ENCODE assay signal across 20 mouse cellular contexts in genomic region chr6:106466267-106467029, GRCm38 (mm10).
DNase-seq lines count a peak whose midpoint lies in the region; ATAC-seq and TF ChIP-seq lines count a peak whose summit lies in the region.
"Had no signal": no experiment of that assay in that cellular context is flagged by ENCODE, and none has a peak within 500 bp of the region (broad histone marks: within the 10 kb centered on the region; RNA-seq: fewer than 3 reads in every experiment).

No protein-coding gene starts in this region.

- H3K27me3 ChIP-seq in lung, embryonic 14.5 days (ENCODE audit: insufficient read depth, low read length): no peaks in the 10 kb centered on the region
- no peaks in the 10 kb centered on the region for H3K27me3 ChIP-seq in forebrain, embryonic 13.5 days
- no peaks in the 10 kb centered on the region for H3K27me3 ChIP-seq in hindbrain, embryonic 14.5 days (ENCODE audit: control insufficient read depth, insufficient read depth, low read length)
- H3K27me3 ChIP-seq in midbrain, postnatal 0 days (ENCODE audit: insufficient read depth, low read length): no peaks in the 10 kb centered on the region
- H3K27me3 ChIP-seq: hindbrain, embryonic 15.5 days had no signal

- 45% methylated on average over 5 of the region's 5 CpGs for WGBS in lung, embryonic 14.5 days
- WGBS in forebrain, embryonic 13.5 days: 17% methylated on average over 5 of the region's 5 CpGs
- 42% methylated on average over 5 of the region's 5 CpGs for WGBS in hindbrain, embryonic 14.5 days
- 27% methylated on average over 5 of the region's 5 CpGs for WGBS in midbrain, postnatal 0 days

- no peak overlapping the region for H3K4me2 ChIP-seq in lung, embryonic 14.5 days
- H3K4me2 ChIP-seq in forebrain, embryonic 13.5 days: peak overlapping the region; percentile 33
- H3K4me2 ChIP-seq in hindbrain, embryonic 14.5 days (replicated peaks): no peak overlapping the region
- H3K4me2 ChIP-seq in midbrain, postnatal 0 days (ENCODE audit: low read depth, low read length, poor library complexity, severe bottlenecking): no peak overlapping the region
- H3K4me2 ChIP-seq: hindbrain, embryonic 15.5 days had no signal

- TF ChIP-seq CTCF in lung, embryonic 14.5 days (IDR thresholded peaks at IDR 0.05; ENCODE audit: low read depth): no peak
- TF ChIP-seq CTCF in midbrain, postnatal 0 days (IDR thresholded peaks at IDR 0.05): no peak

- no peak overlapping the region for H3K4me3 ChIP-seq in lung, embryonic 14.5 days (ENCODE audit: low read depth, low read length)
- no peak overlapping the region for H3K4me3 ChIP-seq in forebrain, embryonic 13.5 days
- no peak overlapping the region for H3K4me3 ChIP-seq in hindbrain, embryonic 14.5 days (replicated peaks; ENCODE audit: low read length)
- no peak overlapping the region for H3K4me3 ChIP-seq in midbrain, postnatal 0 days (ENCODE audit: low read depth, low read length)
- H3K4me3 ChIP-seq: heart, adult 2 months; hindbrain, embryonic 15.5 days; left cerebral cortex, adult 2 months had no signal

- no peak overlapping the region for H3K9ac ChIP-seq in lung, embryonic 14.5 days
- H3K9ac ChIP-seq in forebrain, embryonic 13.5 days: no peak overlapping the region
- no peak overlapping the region for H3K9ac ChIP-seq in hindbrain, embryonic 14.5 days
- H3K9ac ChIP-seq in midbrain, postnatal 0 days (replicated peaks; ENCODE audit: low read length, poor library complexity, severe bottlenecking): no peak overlapping the region
- H3K9ac ChIP-seq: hindbrain, embryonic 15.5 days had no signal

- H3K9me3 ChIP-seq in lung, embryonic 14.5 days (ENCODE audit: low read depth, low read length): no peaks in the 10 kb centered on the region
- H3K9me3 ChIP-seq in forebrain, embryonic 13.5 days (replicated peaks): no peaks in the 10 kb centered on the region
- no peaks in the 10 kb centered on the region for H3K9me3 ChIP-seq in hindbrain, embryonic 14.5 days (ENCODE audit: control insufficient read depth, low read length)
- H3K9me3 ChIP-seq in midbrain, postnatal 0 days (ENCODE audit: low read length): no peaks in the 10 kb centered on the region
- H3K9me3 ChIP-seq: hindbrain, embryonic 15.5 days had no signal

- no peak for ATAC-seq in lung, embryonic 14.5 days (ENCODE audit: insufficient read depth)
- ATAC-seq in forebrain, embryonic 13.5 days: peak; percentile 95
- ATAC-seq in hindbrain, embryonic 14.5 days (ENCODE audit: low FRiP score): no peak
- ATAC-seq in midbrain, postnatal 0 days (ENCODE audit: low FRiP score): no peak
- no peak for ATAC-seq in CD4-positive, CD25-positive, alpha-beta regulatory T cell, adult 4 months
- no peak for ATAC-seq in inflammation-experienced regulatory T-cells, adult 6 months

- no peak overlapping the region for H3K27ac ChIP-seq in lung, embryonic 14.5 days (ENCODE audit: low read depth)
- H3K27ac ChIP-seq in forebrain, embryonic 13.5 days: peak overlapping the region; percentile 20
- peak overlapping the region; percentile 67 for H3K27ac ChIP-seq in hindbrain, embryonic 14.5 days
- peak overlapping the region; percentile 43; the same call in 1 of the 2 replicates for H3K27ac ChIP-seq in midbrain, postnatal 0 days (ENCODE audit: low read depth, low read length)
- H3K27ac ChIP-seq: heart, adult 2 months; hindbrain, embryonic 15.5 days; left cerebral cortex, adult 2 months had no signal

- peak; percentile 20 for DNase-seq in lung, embryonic 14.5 days
- DNase-seq in lung, adult 18-20 months: no peak
- DNase-seq in hindbrain, embryonic 14.5 days (ENCODE audit: low spot score): no peak
- peak; percentile 8 for DNase-seq in midbrain, postnatal 0 days (ENCODE audit: low spot score)
- no peak for DNase-seq in kidney, adult 8-10 months
- DNase-seq: B cell, adult 2 months; cerebellum, adult 9-11 months; gastrocnemius, postnatal 10 days; heart, adult 2 months; kidney, adult 18-20 months; kidney, postnatal 14 days; left cerebral cortex, postnatal 4 days; liver; lung, postnatal 14 days; thymus, postnatal 14 days had no signal

- no peaks in the 10 kb centered on the region for H3K4me1 ChIP-seq in lung, embryonic 14.5 days (ENCODE audit: insufficient read depth)
- H3K4me1 ChIP-seq in forebrain, embryonic 13.5 days: peaks cover 6% of the 10 kb centered on the region
- H3K4me1 ChIP-seq in hindbrain, embryonic 14.5 days (replicated peaks; ENCODE audit: control insufficient read depth, insufficient read depth, low read length): 0 out of 2 replicates have a peak, but pooled peaks cover 6% of the 10 kb centered on the region
- 0 out of 2 replicates have a peak, but pooled peaks cover 3% of the 10 kb centered on the region for H3K4me1 ChIP-seq in midbrain, postnatal 0 days (ENCODE audit: insufficient read depth, low read length)

- H3K36me3 ChIP-seq in lung, embryonic 14.5 days (ENCODE audit: insufficient read depth): no peaks in the 10 kb centered on the region
- no peaks in the 10 kb centered on the region for H3K36me3 ChIP-seq in forebrain, embryonic 13.5 days (ENCODE audit: poor library complexity, severe bottlenecking)
- H3K36me3 ChIP-seq in hindbrain, embryonic 14.5 days (replicated peaks; ENCODE audit: control insufficient read depth, insufficient read depth): no peaks in the 10 kb centered on the region
- no peaks in the 10 kb centered on the region for H3K36me3 ChIP-seq in midbrain, postnatal 0 days (ENCODE audit: insufficient read depth, low read length)
- H3K36me3 ChIP-seq: hindbrain, embryonic 15.5 days had no signal

Comparison
In these comparisons a context has a peak if more than half of its experiments do, and no peak if none do; other contexts are left out.
1. DNase-seq: peak in lung, embryonic 14.5 days (single experiment) and midbrain, postnatal 0 days (single experiment); none in lung, adult 18-20 months (0 of 2), hindbrain, embryonic 14.5 days (single experiment) and kidney, adult 8-10 months (0 of 2).